Mouse (Mus musculus) megakaryocyte, embryonic 14.5 days (primary cell): ENCODE data around the gene Pkn1. TPM values are rescaled to one million over a fixed set of nuclear protein-coding genes. Genes with fewer than 3 reads are reported as not detected.

Experiments used
- H3K27me3 ChIP-seq: replicated peaks from 2 replicates; pipeline ENCODE3; 2012; ENCODE audit warnings: inconsistent platforms
- H3K36me3 ChIP-seq: replicated peaks from 2 replicates; pipeline ENCODE3; 2012; ENCODE audit warnings: low read length, inconsistent platforms, mixed read lengths
- H3K4me1 ChIP-seq: 2 replicates; pipeline ENCODE4 v1.6.1; 2012; ENCODE audit warnings: inconsistent platforms
- H3K4me3 ChIP-seq: replicated peaks from 2 replicates; pipeline ENCODE3; 2012; ENCODE audit warnings: moderate library complexity, mild to moderate bottlenecking, inconsistent platforms
- H3K9me3 ChIP-seq: 2 replicates; pipeline ENCODE4 v1.6.1; 2012; ENCODE audit warnings: inconsistent platforms
- FLI1 ChIP-seq: IDR thresholded peaks from 2 replicates; pipeline ENCODE4 v1.6.1; 2012; ENCODE audit warnings: low read length, inconsistent platforms, mixed read lengths
- GATA1 ChIP-seq: IDR thresholded peaks from 3 replicates; pipeline ENCODE4 v1.6.1; 2012; ENCODE audit warnings: mixed read lengths, low read length, inconsistent platforms, borderline replicate concordance
- polyA plus RNA-seq: library from polyadenylated mRNA; stranded (reverse); fragments of >175 nt; gene quantifications from 2 replicates; pipeline ENCODE4 v1.2.3, GENCODE M21; 2012; ENCODE audit warnings: low replicate concordance; ENCODE audit not compliant: insufficient read depth

The Pkn1 gene
- polyA plus RNA-seq, 1 experiment: 73.0 TPM

DNA sequence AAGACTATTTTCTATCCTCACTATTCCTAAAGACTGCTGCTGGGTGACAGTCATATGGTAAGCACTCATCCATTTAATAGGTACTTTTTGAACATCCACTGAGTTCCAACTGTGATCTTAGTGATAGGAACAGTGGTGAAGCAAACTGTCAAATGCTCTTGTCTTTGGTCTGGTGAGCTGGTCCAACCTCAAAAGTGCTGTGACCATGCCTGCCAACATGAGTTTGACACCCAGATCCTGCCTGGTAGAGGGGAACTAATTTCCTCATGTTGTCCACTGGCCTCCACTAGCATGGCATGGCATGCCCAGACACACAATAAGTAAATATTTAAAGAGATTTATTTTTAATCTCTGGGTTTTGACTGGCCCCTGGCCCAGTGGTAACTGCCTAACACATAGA lies 82.4 kb downstream of the Pkn1 start:
- Histone ChIP-seq H3K9me3 (no peaks in the 10 kb centered on the region), H3K4me1 (peaks cover 8% of the 10 kb centered on the region), H3K36me3 (peaks cover 27% of the 10 kb centered on the region), H3K27me3 (peaks cover 9% of the 10 kb centered on the region), H3K4me3 (no peak overlapping the region)
- TF ChIP-seq FLI1 (no peak), GATA1 (no peak)

Other genes starting within 250 kb of the Pkn1 start
- 2.9 TPM in 1 of 2 replicates, not detected in the other for gene Scoc, start 240.8 kb downstream of the Pkn1 start, polyA plus RNA-seq
- gene Olfr370, start 163.4 kb downstream of the Pkn1 start, polyA plus RNA-seq: not detected in 2 replicates
- 84.7 and 511 TPM in 2 replicates for gene Ndufb7, start 132.5 kb downstream of the Pkn1 start, polyA plus RNA-seq
- 406 and 513 TPM in 2 replicates for gene Tecr, start 91.2 kb downstream of the Pkn1 start, polyA plus RNA-seq
- gene Dnajb1, start 91.0 kb downstream of the Pkn1 start, polyA plus RNA-seq: 23.3 and 30.5 TPM in 2 replicates
- 306 and 351 TPM in 2 replicates for gene Gipc1, start 46.5 kb downstream of the Pkn1 start, polyA plus RNA-seq
- gene Ptger1, start 32.5 kb downstream of the Pkn1 start, polyA plus RNA-seq: 0.45 and 0.73 TPM in 2 replicates
- 7.5 and 18.1 TPM in 2 replicates for gene Ddx39, start 16.0 kb upstream of the Pkn1 start, polyA plus RNA-seq
- gene Adgre5, start 42.1 kb upstream of the Pkn1 start, polyA plus RNA-seq: 18.7 and 23.5 TPM in 2 replicates
- 6.8 and 10.5 TPM in 2 replicates for gene Adgrl1, start 200.9 kb upstream of the Pkn1 start, polyA plus RNA-seq